Mouse (Mus musculus) limb, embryonic 13.5 days (tissue): ENCODE measurements around the gene Pibf1. TPM values are rescaled to one million over a fixed set of nuclear protein-coding genes. Genes with fewer than 3 reads are reported as not detected.

Source experiments
- ATAC-seq: fragments of 200-750 bp; cut with Nextera tagmentation; 2 replicates; pipeline ENCODE4 v1.8.0; 2017; ENCODE audit warnings: low read depth, moderate number of reproducible peaks, moderate TSS enrichment; ENCODE audit not compliant: low FRiP score
- H3K27ac ChIP-seq: fragments of 300-500 bp; sonication (generic); 2 replicates; pipeline ENCODE4 v1.5.1; 2015; ENCODE audit warnings: inconsistent platforms, mild to moderate bottlenecking, moderate library complexity
- H3K27me3 ChIP-seq: fragments of 300-500 bp; sonication (generic); 2 replicates; pipeline ENCODE4 v1.6.1; 2015; ENCODE audit warnings: mild to moderate bottlenecking, inconsistent platforms
- H3K36me3 ChIP-seq: fragments of 300-500 bp; sonication (generic); 2 replicates; pipeline ENCODE4 v1.6.1; 2015; ENCODE audit warnings: inconsistent platforms, mild to moderate bottlenecking, moderate library complexity
- H3K4me1 ChIP-seq: fragments of 300-500 bp; sonication (generic); 2 replicates; pipeline ENCODE4 v1.6.1; 2015; ENCODE audit warnings: inconsistent platforms
- H3K4me2 ChIP-seq: fragments of 300-500 bp; sonication (generic); replicated peaks from 2 replicates; pipeline ENCODE4 v1.6.1; 2015; ENCODE audit warnings: inconsistent platforms, mild to moderate bottlenecking, moderate library complexity
- H3K4me3 ChIP-seq: fragments of 300-500 bp; sonication (generic); 2 replicates; pipeline ENCODE4 v1.5.1; 2015; ENCODE audit warnings: moderate library complexity, mild to moderate bottlenecking, inconsistent platforms
- H3K9ac ChIP-seq: fragments of 300-500 bp; sonication (generic); 2 replicates; pipeline ENCODE4 v1.6.1; 2015; ENCODE audit warnings: mild to moderate bottlenecking, inconsistent platforms
- H3K9me3 ChIP-seq: fragments of 300-500 bp; sonication (generic); 2 replicates; pipeline ENCODE4 v1.6.1; 2016; ENCODE audit warnings: inconsistent platforms
- WGBS: fragments of 180-500 bp; shearing (Covaris S2); methylation state at CpG from one replicate; pipeline ENCODE4 v1.1.7; 2015; 5-methylcytosine and 5-hydroxymethylcytosine counted together
- polyA plus RNA-seq: library from polyadenylated mRNA; unstranded; fragments of >200 nt; fragmentation: Nextera tagmentation; extraction: Ambion mirVana; gene quantifications from 2 replicates; pipeline ENCODE4 v1.2.1, GENCODE M21; 2015

Gene Pibf1
- polyA plus RNA-seq, 1 experiment from 2014 or later: 21.8 TPM

DNA sequence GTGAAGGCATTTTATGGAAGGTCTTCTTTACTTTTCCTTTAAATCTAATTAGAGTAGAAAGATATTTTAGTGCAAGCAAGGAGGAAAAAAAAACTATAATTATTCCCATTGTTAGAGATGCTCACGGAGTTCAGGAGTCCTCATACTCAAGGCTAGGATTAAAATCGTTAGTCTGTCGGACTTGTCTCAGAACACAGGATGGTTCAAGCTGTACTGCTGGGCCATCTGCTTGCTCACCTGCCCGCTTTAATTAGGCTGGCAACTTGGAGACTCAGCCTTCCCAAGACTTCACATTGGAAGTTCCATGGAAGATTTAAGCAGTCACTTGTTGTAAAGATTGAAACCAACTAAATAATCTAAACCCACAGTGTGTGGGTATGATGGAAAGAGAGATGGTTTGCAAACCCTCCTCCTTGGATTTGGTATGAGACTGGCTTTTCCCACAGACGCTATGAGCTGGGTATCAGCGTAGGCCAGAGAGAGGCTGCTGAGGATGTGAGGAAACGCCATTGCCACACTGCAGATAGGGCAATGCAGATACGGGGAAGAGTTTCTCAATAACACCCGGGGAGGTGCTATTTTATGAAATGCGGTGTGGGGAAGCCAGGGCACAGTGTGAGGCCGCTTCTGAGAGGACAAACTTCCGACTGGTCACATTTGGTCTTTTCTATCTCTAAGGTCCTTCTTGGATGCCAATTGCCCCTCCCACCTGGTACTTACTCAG, 179.7 kb downstream of the Pibf1 start:
- no peak overlapping the region for H3K4me3 ChIP-seq
- ATAC-seq: no peak

GRCm38 (mm10) chr14:99280399-99280798, 181.2 kb downstream of the Pibf1 start:
- Histone ChIP-seq H3K9ac (no peak overlapping the region), H3K27ac (no peak overlapping the region), H3K4me1 (no peaks in the 10 kb centered on the region), H3K27me3 (peaks cover 8% of the 10 kb centered on the region; the same call in 1 of the 2 replicates), H3K4me3 (no peak overlapping the region), H3K4me2 (no peak overlapping the region), H3K36me3 (no peaks in the 10 kb centered on the region), H3K9me3 (no peaks in the 10 kb centered on the region)
- no peak for ATAC-seq
- WGBS: 86% methylated on average over 5 of the region's 5 CpGs

More for the DNA sequence above, 179.7 kb downstream of the Pibf1 start:
- no peak overlapping the region for H3K27ac ChIP-seq
- no peaks in the 10 kb centered on the region for H3K9me3 ChIP-seq
- WGBS: 43% methylated on average over 12 of the region's 12 CpGs
- H3K9ac ChIP-seq: no peak overlapping the region
- no peaks in the 10 kb centered on the region for H3K36me3 ChIP-seq
- H3K4me1 ChIP-seq: no peaks in the 10 kb centered on the region
- peaks cover 8% of the 10 kb centered on the region; the same call in 1 of the 2 replicates for H3K27me3 ChIP-seq
- H3K4me2 ChIP-seq: no peak overlapping the region

DNA sequence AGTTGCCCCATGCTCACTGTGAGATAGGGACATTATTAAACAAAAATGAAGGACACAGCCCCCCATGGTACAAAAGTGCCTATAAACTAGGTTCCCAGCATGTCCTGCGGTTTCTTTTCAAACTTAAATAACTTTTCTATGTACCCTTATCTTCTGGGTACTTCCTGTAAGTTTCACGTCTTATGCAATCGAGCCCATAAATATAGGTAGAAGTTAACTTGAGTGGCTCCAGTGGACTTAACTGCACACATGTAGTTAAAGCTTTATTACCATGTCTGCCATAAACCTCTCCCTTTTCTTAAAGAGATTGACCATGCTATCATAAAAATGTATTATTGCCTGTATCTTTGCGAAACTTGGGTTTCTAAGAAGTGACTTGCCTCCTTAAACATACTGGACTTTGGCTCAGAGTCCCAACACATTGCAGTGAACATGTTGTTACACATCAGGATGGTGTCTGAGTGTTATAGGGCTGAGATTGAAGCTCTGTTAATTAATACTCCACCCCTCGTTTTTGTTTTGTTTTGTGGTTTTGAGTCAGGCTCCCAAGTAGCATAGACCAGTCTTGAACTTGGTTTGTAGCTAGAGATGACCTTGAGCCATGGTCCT, 181.7 kb downstream of the Pibf1 start:
- H3K36me3 ChIP-seq: no peaks in the 10 kb centered on the region
- 63% methylated on average over 5 of the region's 5 CpGs for WGBS
- H3K9me3 ChIP-seq: no peaks in the 10 kb centered on the region
- no peaks in the 10 kb centered on the region for H3K4me1 ChIP-seq
- H3K27ac ChIP-seq: no peak overlapping the region
- ATAC-seq: no peak
- peaks cover 8% of the 10 kb centered on the region; the same call in 1 of the 2 replicates for H3K27me3 ChIP-seq
- no peak overlapping the region for H3K9ac ChIP-seq
- no peak overlapping the region for H3K4me2 ChIP-seq
- H3K4me3 ChIP-seq: no peak overlapping the region

DNA sequence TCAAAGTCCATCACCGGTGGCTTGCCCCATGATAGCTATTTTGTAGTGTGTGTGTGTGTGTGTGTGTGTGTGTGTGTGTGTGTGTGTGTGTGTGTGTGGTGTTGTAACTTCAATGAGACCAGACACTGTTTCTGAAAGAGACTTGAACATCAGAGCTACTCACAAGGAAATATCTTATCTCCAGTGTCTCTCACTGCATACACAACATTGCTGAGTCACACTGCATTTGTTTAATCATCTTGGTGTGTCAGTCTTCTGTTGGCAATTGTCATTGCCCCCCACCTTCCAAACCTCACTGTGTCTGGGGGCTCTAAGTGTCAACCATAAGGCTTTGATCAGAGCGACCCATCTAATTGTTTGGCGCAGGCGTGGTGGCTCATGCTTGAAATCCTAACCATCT, 186.3 kb downstream of the Pibf1 start:
- H3K4me1 ChIP-seq: no peaks in the 10 kb centered on the region
- no peaks in the 10 kb centered on the region for H3K36me3 ChIP-seq
- H3K4me2 ChIP-seq: no peak overlapping the region
- no peak overlapping the region for H3K4me3 ChIP-seq
- H3K9me3 ChIP-seq: no peaks in the 10 kb centered on the region
- no peak overlapping the region for H3K27ac ChIP-seq
- 76% methylated on average over 3 of the region's 4 CpGs for WGBS
- H3K9ac ChIP-seq: no peak overlapping the region
- no peaks in the 10 kb centered on the region for H3K27me3 ChIP-seq
- no peak for ATAC-seq

- Histone ChIP-seq H3K27me3 (peaks cover under 1% of the 10 kb centered on the region; the same call in 1 of the 2 replicates), H3K9me3 (no peaks in the 10 kb centered on the region), H3K4me3 (no peak overlapping the region), H3K4me2 (no peak overlapping the region), H3K27ac (no peak overlapping the region), H3K36me3 (no peaks in the 10 kb centered on the region), H3K9ac (no peak overlapping the region), H3K4me1 (no peaks in the 10 kb centered on the region)
- ATAC-seq: no peak
- WGBS: 94% methylated on average over 5 of the region's 5 CpGs
Measured at GRCm38 (mm10) chr14:99292176-99292575, 193.0 kb downstream of the Pibf1 start.

DNA sequence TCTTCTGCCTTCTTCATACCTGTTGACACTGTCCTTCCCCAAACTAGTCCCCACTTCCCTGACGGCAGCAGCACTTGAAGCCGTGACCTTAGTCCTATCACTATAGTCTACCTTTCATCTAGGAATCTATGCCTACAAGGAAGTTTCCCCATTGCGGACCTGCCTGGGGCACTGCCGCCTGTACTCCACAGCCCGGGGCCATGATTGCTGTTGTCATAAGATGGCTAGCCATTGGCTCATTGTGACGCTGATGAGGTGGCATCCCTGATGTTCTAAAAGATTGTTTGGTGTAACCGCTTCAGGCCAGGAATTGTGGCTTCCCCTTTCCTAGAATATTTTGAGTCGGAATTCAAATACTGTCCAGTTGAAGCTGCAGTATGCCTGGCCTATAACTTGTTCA, 195.2 kb downstream of the Pibf1 start:
- Histone ChIP-seq H3K4me3 (no peak overlapping the region), H3K9me3 (no peaks in the 10 kb centered on the region), H3K4me1 (no peaks in the 10 kb centered on the region; the same call in 1 of the 2 replicates), H3K27me3 (peaks cover 8% of the 10 kb centered on the region), H3K27ac (no peak overlapping the region), H3K9ac (no peak overlapping the region), H3K36me3 (no peaks in the 10 kb centered on the region), H3K4me2 (no peak overlapping the region)
- no peak for ATAC-seq
- 88% methylated on average over 8 of the region's 8 CpGs for WGBS

- ATAC-seq: no peak
- Histone ChIP-seq H3K4me2 (no peak overlapping the region), H3K27me3 (peaks cover 13% of the 10 kb centered on the region), H3K4me3 (no peak overlapping the region), H3K27ac (no peak overlapping the region), H3K4me1 (peaks cover 5% of the 10 kb centered on the region; the same call in 1 of the 2 replicates), H3K9me3 (no peaks in the 10 kb centered on the region), H3K36me3 (no peaks in the 10 kb centered on the region), H3K9ac (no peak overlapping the region)
- WGBS: 64% methylated on average over 15 of the region's 15 CpGs
Measured at GRCm38 (mm10) chr14:99295606-99296341, 196.6 kb downstream of the Pibf1 start.

DNA sequence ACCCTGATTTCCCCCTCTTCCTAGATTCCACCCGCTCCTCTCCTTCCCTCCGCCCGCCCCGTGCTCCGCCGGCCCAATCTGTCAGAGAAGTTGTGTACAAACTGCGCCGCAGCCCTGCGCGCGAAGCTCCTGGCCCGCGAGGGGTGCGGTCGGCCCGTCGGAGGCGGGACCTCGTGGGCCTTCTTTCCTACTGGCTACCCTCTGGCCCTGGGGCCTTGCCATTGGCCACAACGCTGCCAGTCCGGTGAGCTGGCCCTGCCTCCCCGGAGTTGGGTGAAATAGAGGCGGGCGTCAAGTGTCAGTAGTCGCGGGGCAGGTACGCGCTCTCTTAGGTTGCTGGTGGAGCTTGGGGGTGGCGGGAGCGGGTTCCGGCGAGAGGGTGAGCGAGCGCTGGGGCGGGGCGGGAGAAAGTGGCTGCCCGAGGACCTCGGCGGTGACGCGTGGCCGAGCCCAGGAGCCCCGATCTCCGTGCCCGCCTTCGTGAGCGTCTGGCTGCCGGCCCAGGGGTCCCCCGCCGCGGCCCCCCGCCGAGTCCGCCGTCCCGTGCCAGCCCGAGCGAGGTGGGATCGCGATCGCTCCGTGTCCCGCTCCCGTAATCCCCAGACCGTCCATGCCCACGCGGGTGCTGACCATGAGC, 199.3 kb downstream of the Pibf1 start, which contains the start of gene Klf5:
TSS of gene Klf5 (plus strand) at position 307 of the 637 bp plus-strand sequence.
- H3K4me1 ChIP-seq: peaks cover 5% of the 10 kb centered on the region; the same call in 1 of the 2 replicates
- peak within 1 kb of the TSS; percentile 95 for H3K4me2 ChIP-seq
- WGBS: under 1% methylated on average over 38 of the region's 67 CpGs
- H3K9me3 ChIP-seq: no peaks in the 10 kb centered on the region
- peak within 1 kb of the TSS; percentile 56; the same call in 1 of the 2 replicates for H3K27ac ChIP-seq
- H3K4me3 ChIP-seq: peak within 1 kb of the TSS; percentile 63
- H3K27me3 ChIP-seq: peaks cover 23% of the 10 kb centered on the region
- H3K36me3 ChIP-seq: peaks cover 12% of the 10 kb centered on the region
- peak within 1 kb of the TSS; percentile 74 for H3K9ac ChIP-seq
- peak; percentile 98 for ATAC-seq

DNA sequence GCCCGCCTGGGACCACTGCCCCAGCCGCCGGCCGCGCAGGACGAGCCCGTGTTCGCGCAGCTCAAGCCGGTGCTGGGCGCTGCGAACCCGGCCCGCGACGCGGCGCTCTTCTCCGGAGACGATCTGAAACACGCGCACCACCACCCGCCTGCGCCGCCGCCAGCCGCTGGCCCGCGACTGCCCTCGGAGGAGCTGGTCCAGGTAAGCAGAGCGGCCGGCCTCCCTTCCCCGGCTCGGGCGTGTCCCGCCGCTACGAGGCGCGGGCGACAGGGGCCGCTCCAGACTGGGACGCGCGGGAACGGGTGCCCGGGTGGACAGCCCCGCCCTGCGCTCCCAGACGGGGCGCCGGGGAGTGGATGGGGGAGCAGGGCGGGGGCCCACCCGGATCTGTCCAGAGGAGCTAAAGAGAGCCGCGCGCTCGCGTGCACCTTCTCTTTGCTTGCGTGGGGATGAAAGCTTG, 199.8 kb downstream of the Pibf1 start:
- peak; percentile 70 for ATAC-seq
- Histone ChIP-seq H3K36me3 (peaks cover 12% of the 10 kb centered on the region), H3K27ac (peak overlapping the region; percentile 56; the same call in 1 of the 2 replicates), H3K9ac (peak overlapping the region; percentile 74), H3K4me1 (peaks cover 5% of the 10 kb centered on the region; the same call in 1 of the 2 replicates), H3K9me3 (no peaks in the 10 kb centered on the region), H3K4me2 (peak overlapping the region; percentile 95), H3K27me3 (peaks cover 23% of the 10 kb centered on the region), H3K4me3 (peak overlapping the region; percentile 63)
- WGBS: under 1% methylated on average over 51 of the region's 60 CpGs

- H3K36me3 ChIP-seq: peaks cover 12% of the 10 kb centered on the region
- H3K4me1 ChIP-seq: peaks cover 5% of the 10 kb centered on the region; the same call in 1 of the 2 replicates
- peaks cover 23% of the 10 kb centered on the region for H3K27me3 ChIP-seq
- H3K4me2 ChIP-seq: peak overlapping the region; percentile 95
- peak overlapping the region; percentile 63 for H3K4me3 ChIP-seq
- no peak for ATAC-seq
- H3K9ac ChIP-seq: peak overlapping the region; percentile 27
- WGBS: 1% methylated on average over 21 of the region's 21 CpGs
- H3K27ac ChIP-seq: peak overlapping the region; percentile 40; the same call in 1 of the 2 replicates
- no peaks in the 10 kb centered on the region for H3K9me3 ChIP-seq
Measured at GRCm38 (mm10) chr14:99299701-99300191, 200.5 kb downstream of the Pibf1 start.

- Histone ChIP-seq H3K36me3 (peaks cover 12% of the 10 kb centered on the region), H3K9me3 (no peaks in the 10 kb centered on the region), H3K9ac (no peak overlapping the region), H3K4me1 (peaks cover 5% of the 10 kb centered on the region; the same call in 1 of the 2 replicates), H3K4me2 (no peak overlapping the region), H3K4me3 (no peak overlapping the region), H3K27ac (no peak overlapping the region), H3K27me3 (peaks cover 23% of the 10 kb centered on the region)
- WGBS: 59% methylated on average over 11 of the region's 11 CpGs
- no peak for ATAC-seq
Measured at GRCm38 (mm10) chr14:99301472-99301871, 202.2 kb downstream of the Pibf1 start.
